Mouse (Mus musculus): ENCODE data around the gene Kcna5. TPM values are rescaled to one million over a fixed set of nuclear protein-coding genes. Genes with fewer than 3 reads are reported as not detected.

Gene Kcna5
- polyA plus RNA-seq, 1 experiment from 2014 or later: 6.2 TPM

- Histone ChIP-seq H3K27me3 (replicated peaks) (0 out of 2 replicates have a peak, but pooled peaks cover 13% of the 10 kb centered on the region), H3K4me3 (no peak overlapping the region), H3K4me1 (peaks cover 15% of the 10 kb centered on the region), H3K36me3 (no peaks in the 10 kb centered on the region), H3K9me3 (no peaks in the 10 kb centered on the region), H3K9ac (no peak overlapping the region), H3K4me2 (no peak overlapping the region), H3K27ac (replicated peaks) (no peak overlapping the region)
- 49% methylated on average over 6 of the region's 6 CpGs for WGBS
- ATAC-seq (ENCODE audit: extremely low read depth, insufficient number of reproducible peaks, low FRiP score, low TSS enrichment): no peak
Observed at GRCm38 (mm10) chr6:126564376-126564775, 29.2 kb upstream of the Kcna5 start.

GRCm38 (mm10) chr6:126563898-126564297 is 28.7 kb upstream of the Kcna5 start:
- peaks cover 15% of the 10 kb centered on the region for H3K4me1 ChIP-seq
- no peak overlapping the region for H3K4me3 ChIP-seq
- 17% methylated on average over 7 of the region's 7 CpGs for WGBS
- H3K9ac ChIP-seq: no peak overlapping the region
- 0 out of 2 replicates have a peak, but pooled peaks cover 12% of the 10 kb centered on the region for H3K27me3 ChIP-seq (replicated peaks)
- no peaks in the 10 kb centered on the region for H3K9me3 ChIP-seq
- H3K27ac ChIP-seq (replicated peaks): no peak overlapping the region
- no peak overlapping the region for H3K4me2 ChIP-seq
- no peaks in the 10 kb centered on the region for H3K36me3 ChIP-seq
- no peak for ATAC-seq (ENCODE audit: extremely low read depth, insufficient number of reproducible peaks, low FRiP score, low TSS enrichment)

- H3K9ac ChIP-seq: no peak overlapping the region
- 24% methylated on average over 4 of the region's 4 CpGs for WGBS
- H3K9me3 ChIP-seq: no peaks in the 10 kb centered on the region
- peaks cover 15% of the 10 kb centered on the region for H3K4me1 ChIP-seq
- H3K4me3 ChIP-seq: no peak overlapping the region
- ATAC-seq (ENCODE audit: extremely low read depth, insufficient number of reproducible peaks, low FRiP score, low TSS enrichment): no peak
- peaks cover 11% of the 10 kb centered on the region; the same call in 1 of the 2 replicates for H3K27me3 ChIP-seq (replicated peaks)
- H3K4me2 ChIP-seq: no peak overlapping the region
- no peaks in the 10 kb centered on the region for H3K36me3 ChIP-seq
- H3K27ac ChIP-seq (replicated peaks): no peak overlapping the region
Observed at GRCm38 (mm10) chr6:126561702-126562101, 26.5 kb upstream of the Kcna5 start.

GRCm38 (mm10) chr6:126560696-126561095 is 25.5 kb upstream of the Kcna5 start:
- Histone ChIP-seq H3K36me3 (no peaks in the 10 kb centered on the region), H3K4me2 (no peak overlapping the region), H3K27me3 (replicated peaks) (peaks cover 21% of the 10 kb centered on the region), H3K9me3 (no peaks in the 10 kb centered on the region), H3K4me3 (no peak overlapping the region), H3K9ac (no peak overlapping the region), H3K27ac (replicated peaks) (peak overlapping the region; percentile 34), H3K4me1 (peaks cover 15% of the 10 kb centered on the region)
- no peak for ATAC-seq (ENCODE audit: extremely low read depth, insufficient number of reproducible peaks, low FRiP score, low TSS enrichment)
- WGBS: 77% methylated on average over 1 of the region's 1 CpGs

- H3K4me2 ChIP-seq: no peak overlapping the region
- no peak overlapping the region for H3K4me3 ChIP-seq
- peaks cover 15% of the 10 kb centered on the region for H3K4me1 ChIP-seq
- H3K9me3 ChIP-seq: no peaks in the 10 kb centered on the region
- 39% methylated on average over 8 of the region's 8 CpGs for WGBS
- peak overlapping the region; percentile 34 for H3K27ac ChIP-seq (replicated peaks)
- H3K36me3 ChIP-seq: no peaks in the 10 kb centered on the region
- H3K27me3 ChIP-seq (replicated peaks): peaks cover 18% of the 10 kb centered on the region
- H3K9ac ChIP-seq: no peak overlapping the region
- ATAC-seq (ENCODE audit: extremely low read depth, insufficient number of reproducible peaks, low FRiP score, low TSS enrichment): no peak
Observed at GRCm38 (mm10) chr6:126560036-126560435, 24.8 kb upstream of the Kcna5 start.

GRCm38 (mm10) chr6:126558276-126558675 is 23.1 kb upstream of the Kcna5 start:
- Histone ChIP-seq H3K9ac (no peak overlapping the region), H3K27ac (replicated peaks) (no peak overlapping the region), H3K9me3 (no peaks in the 10 kb centered on the region), H3K4me3 (no peak overlapping the region), H3K36me3 (no peaks in the 10 kb centered on the region), H3K4me1 (peaks cover 20% of the 10 kb centered on the region), H3K27me3 (replicated peaks) (peaks cover 18% of the 10 kb centered on the region), H3K4me2 (no peak overlapping the region)
- WGBS: 48% methylated on average over 3 of the region's 3 CpGs
- no peak for ATAC-seq (ENCODE audit: extremely low read depth, insufficient number of reproducible peaks, low FRiP score, low TSS enrichment)

- ATAC-seq (ENCODE audit: extremely low read depth, insufficient number of reproducible peaks, low FRiP score, low TSS enrichment): no peak
- H3K27me3 ChIP-seq (replicated peaks): peaks cover 35% of the 10 kb centered on the region
- no peak overlapping the region for H3K27ac ChIP-seq (replicated peaks)
- H3K9me3 ChIP-seq: no peaks in the 10 kb centered on the region
- no peak overlapping the region for H3K9ac ChIP-seq
- peaks cover 14% of the 10 kb centered on the region for H3K4me1 ChIP-seq
- H3K4me3 ChIP-seq: no peak overlapping the region
- H3K4me2 ChIP-seq: peak overlapping the region; percentile 29; the same call in 1 of the 2 replicates
- WGBS: 16% methylated on average over 9 of the region's 9 CpGs
- no peaks in the 10 kb centered on the region for H3K36me3 ChIP-seq
Observed at GRCm38 (mm10) chr6:126553812-126554211, 18.6 kb upstream of the Kcna5 start.

- Histone ChIP-seq H3K27ac (replicated peaks) (no peak overlapping the region), H3K27me3 (replicated peaks) (peaks cover 31% of the 10 kb centered on the region), H3K9ac (no peak overlapping the region), H3K4me1 (peaks cover 14% of the 10 kb centered on the region), H3K4me2 (no peak overlapping the region), H3K36me3 (no peaks in the 10 kb centered on the region), H3K9me3 (no peaks in the 10 kb centered on the region), H3K4me3 (no peak overlapping the region)
- ATAC-seq (ENCODE audit: extremely low read depth, insufficient number of reproducible peaks, low FRiP score, low TSS enrichment): no peak
- WGBS: 18% methylated on average over 9 of the region's 9 CpGs
Observed at GRCm38 (mm10) chr6:126551862-126552395, 16.7 kb upstream of the Kcna5 start.

GRCm38 (mm10) chr6:126544107-126545036 is 9.2 kb upstream of the Kcna5 start:
- no peak overlapping the region for H3K4me3 ChIP-seq
- H3K4me1 ChIP-seq: peaks cover 5% of the 10 kb centered on the region
- H3K9ac ChIP-seq: no peak overlapping the region
- no peak overlapping the region for H3K27ac ChIP-seq (replicated peaks)
- H3K4me2 ChIP-seq: no peak overlapping the region
- ATAC-seq (ENCODE audit: extremely low read depth, insufficient number of reproducible peaks, low FRiP score, low TSS enrichment): no peak
- H3K9me3 ChIP-seq: no peaks in the 10 kb centered on the region
- H3K27me3 ChIP-seq (replicated peaks): peaks cover 29% of the 10 kb centered on the region
- 48% methylated on average over 16 of the region's 16 CpGs for WGBS
- no peaks in the 10 kb centered on the region for H3K36me3 ChIP-seq

- ATAC-seq (ENCODE audit: extremely low read depth, insufficient number of reproducible peaks, low FRiP score, low TSS enrichment): no peak
- 79% methylated on average over 4 of the region's 4 CpGs for WGBS
- no peak overlapping the region for H3K4me3 ChIP-seq
Observed at GRCm38 (mm10) chr6:126542724-126543123, 7.5 kb upstream of the Kcna5 start.

GRCm38 (mm10) chr6:126537512-126537911 is 2.3 kb upstream of the Kcna5 start:
- ATAC-seq (ENCODE audit: extremely low read depth, insufficient number of reproducible peaks, low FRiP score, low TSS enrichment): no peak

More at GRCm38 (mm10) chr6:126542724-126543123, 7.5 kb upstream of the Kcna5 start:
- H3K27me3 ChIP-seq (replicated peaks): peaks cover 29% of the 10 kb centered on the region
- no peaks in the 10 kb centered on the region for H3K9me3 ChIP-seq
- no peaks in the 10 kb centered on the region for H3K36me3 ChIP-seq
- H3K9ac ChIP-seq: no peak overlapping the region
- peaks cover 9% of the 10 kb centered on the region for H3K4me1 ChIP-seq
- H3K4me2 ChIP-seq: no peak overlapping the region
- no peak overlapping the region for H3K27ac ChIP-seq (replicated peaks)

More at GRCm38 (mm10) chr6:126537512-126537911, 2.3 kb upstream of the Kcna5 start:
- no peaks in the 10 kb centered on the region for H3K36me3 ChIP-seq
- WGBS: 29% methylated on average over 2 of the region's 2 CpGs
- H3K4me2 ChIP-seq: no peak overlapping the region
- peaks cover 55% of the 10 kb centered on the region for H3K4me1 ChIP-seq
- peaks cover 29% of the 10 kb centered on the region for H3K27me3 ChIP-seq (replicated peaks)
- H3K4me3 ChIP-seq: no peak overlapping the region
- H3K27ac ChIP-seq (replicated peaks): no peak overlapping the region
- no peak overlapping the region for H3K9ac ChIP-seq
- no peaks in the 10 kb centered on the region for H3K9me3 ChIP-seq

Data from heart, embryonic 13.5 days (tissue).